Mouse (Mus musculus): ENCODE measurements around the gene Card19. TPM values are rescaled to one million over a fixed set of nuclear protein-coding genes. Genes with fewer than 3 reads are reported as not detected.

Card19 gene
- polyA plus RNA-seq, 1 experiment: 53.3 TPM

DNA sequence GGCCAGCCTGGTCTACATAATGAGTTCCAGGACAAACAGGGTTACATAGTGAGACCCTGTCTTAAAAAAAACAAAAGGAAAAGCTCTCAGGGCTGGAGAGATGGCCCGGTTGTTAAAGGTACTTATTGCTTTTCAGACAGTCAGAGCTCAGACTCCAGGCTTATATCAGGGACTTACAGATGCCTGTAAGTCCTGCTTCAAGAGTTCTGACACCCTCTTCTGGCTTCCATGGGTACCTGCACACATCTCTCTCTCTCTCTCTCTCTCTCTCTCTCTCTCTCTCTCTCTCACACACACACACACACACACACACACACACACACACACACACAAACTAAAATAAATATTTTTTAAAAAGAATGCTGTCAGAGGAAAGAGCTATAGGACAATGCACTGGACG lies 54.6 kb downstream of the Card19 start:
- Histone ChIP-seq H3K4me1 (ENCODE audit: control insufficient read depth, insufficient read depth, low read length) (peaks cover 4% of the 10 kb centered on the region), H3K27me3 (ENCODE audit: control insufficient read depth, insufficient read depth, low read length) (no peaks in the 10 kb centered on the region), H3K27ac (ENCODE audit: insufficient read depth, low read length) (no peak overlapping the region), H3K4me3 (replicated peaks; ENCODE audit: insufficient read depth, low read depth, low read length) (no peak overlapping the region)
- TF ChIP-seq POLR2A (IDR thresholded peaks at IDR 0.05; ENCODE audit: borderline replicate concordance, insufficient read depth, low read length) (no peak), CTCF (IDR thresholded peaks at IDR 0.05; ENCODE audit: borderline replicate concordance, insufficient read depth, low read depth, low read length) (no peak)
- WGBS: 83% methylated on average over 2 of the region's 2 CpGs
- no peak for DNase-seq

DNA sequence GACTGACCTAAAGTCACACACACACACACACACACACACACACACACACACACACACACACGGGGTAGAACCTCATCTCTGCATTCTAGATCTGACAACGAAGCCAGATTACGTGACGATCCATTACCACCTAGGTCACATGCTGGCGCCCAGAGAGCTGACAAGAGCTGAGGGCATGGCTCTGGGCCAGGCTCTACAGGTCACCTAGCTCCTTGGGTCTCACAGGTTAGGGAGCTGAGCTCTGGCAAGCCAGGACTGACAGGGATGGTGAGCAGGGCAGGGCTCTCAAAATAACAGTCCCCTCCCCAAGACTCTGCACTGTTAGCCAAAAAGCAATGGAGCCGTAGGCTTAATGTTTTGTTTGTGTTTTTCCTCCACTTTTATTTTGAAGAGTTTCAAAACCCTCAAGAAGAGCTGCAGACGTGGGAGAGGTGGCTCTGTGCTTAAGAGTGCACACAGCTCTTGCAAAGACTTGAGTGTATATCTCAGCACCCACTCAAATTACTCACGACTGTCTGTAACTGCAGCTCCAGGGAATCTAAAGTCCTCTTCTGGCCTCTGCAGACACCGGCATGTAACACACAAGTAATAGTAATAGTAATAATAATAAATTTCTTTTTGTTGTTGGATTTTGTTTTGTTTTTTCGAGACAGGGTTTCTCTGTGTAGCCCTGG lies 57.7 kb downstream of the Card19 start:
- Histone ChIP-seq H3K27ac (ENCODE audit: insufficient read depth, low read length) (no peak overlapping the region), H3K27me3 (ENCODE audit: control insufficient read depth, insufficient read depth, low read length) (no peaks in the 10 kb centered on the region), H3K4me3 (replicated peaks; ENCODE audit: insufficient read depth, low read depth, low read length) (no peak overlapping the region), H3K4me1 (ENCODE audit: control insufficient read depth, insufficient read depth, low read length) (peaks cover 4% of the 10 kb centered on the region)
- no peak for DNase-seq
- TF ChIP-seq POLR2A (IDR thresholded peaks at IDR 0.05; ENCODE audit: borderline replicate concordance, insufficient read depth, low read length): no peak
- no peak for TF ChIP-seq CTCF (IDR thresholded peaks at IDR 0.05; ENCODE audit: borderline replicate concordance, insufficient read depth, low read depth, low read length)
- 79% methylated on average over 10 of the region's 10 CpGs for WGBS

DNA sequence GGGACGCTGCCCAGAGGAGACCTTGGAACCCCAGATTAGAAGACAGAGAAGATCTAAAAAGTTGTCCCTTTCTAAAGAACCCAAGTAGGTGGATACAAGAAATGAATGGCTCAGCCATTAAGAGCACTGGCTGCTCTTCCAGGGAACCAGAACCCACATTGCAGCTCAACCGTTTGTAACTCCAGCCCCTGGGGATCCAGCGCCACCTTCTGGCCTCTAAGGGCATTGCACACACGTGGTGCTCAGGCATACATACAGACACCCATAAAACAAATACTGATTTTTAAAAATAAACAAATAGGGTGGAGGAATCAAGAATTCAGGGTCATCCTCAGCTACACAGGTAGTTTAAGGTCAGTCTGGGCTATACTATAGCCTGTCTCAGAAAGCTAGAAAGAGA lies 59.2 kb downstream of the Card19 start:
- Histone ChIP-seq H3K27ac (ENCODE audit: insufficient read depth, low read length) (no peak overlapping the region), H3K27me3 (ENCODE audit: control insufficient read depth, insufficient read depth, low read length) (no peaks in the 10 kb centered on the region), H3K4me1 (ENCODE audit: control insufficient read depth, insufficient read depth, low read length) (no peaks in the 10 kb centered on the region), H3K4me3 (replicated peaks; ENCODE audit: insufficient read depth, low read depth, low read length) (no peak overlapping the region)
- TF ChIP-seq CTCF (IDR thresholded peaks at IDR 0.05; ENCODE audit: borderline replicate concordance, insufficient read depth, low read depth, low read length): peak; percentile 23; the same call in 1 of the 2 replicates
- no peak for TF ChIP-seq POLR2A (IDR thresholded peaks at IDR 0.05; ENCODE audit: borderline replicate concordance, insufficient read depth, low read length)
- no peak for DNase-seq
- 78% methylated on average over 4 of the region's 4 CpGs for WGBS

DNA sequence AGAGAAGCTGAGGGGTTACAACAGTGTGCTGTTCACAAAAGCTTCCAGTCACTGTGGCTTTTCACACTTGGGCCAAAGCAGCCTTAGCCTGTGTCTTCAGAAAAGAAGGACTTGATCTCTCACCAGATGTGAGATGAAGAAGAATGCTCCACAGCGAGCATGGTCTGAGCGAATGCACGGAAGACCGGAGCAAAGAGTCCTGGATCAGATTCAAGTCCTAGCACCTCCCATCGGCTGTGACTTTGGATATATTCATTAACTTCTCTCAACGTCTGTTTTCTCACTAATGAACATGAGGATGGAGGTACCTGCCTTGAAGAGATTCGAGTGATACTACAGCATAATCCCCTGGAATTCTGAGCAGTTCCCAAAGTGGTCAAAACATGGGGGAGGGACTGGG lies 61.2 kb downstream of the Card19 start:
- Histone ChIP-seq H3K4me1 (ENCODE audit: control insufficient read depth, insufficient read depth, low read length) (no peaks in the 10 kb centered on the region), H3K4me3 (replicated peaks; ENCODE audit: insufficient read depth, low read depth, low read length) (no peak overlapping the region), H3K27me3 (ENCODE audit: control insufficient read depth, insufficient read depth, low read length) (no peaks in the 10 kb centered on the region), H3K27ac (ENCODE audit: insufficient read depth, low read length) (no peak overlapping the region)
- DNase-seq: no peak
- 48% methylated on average over 7 of the region's 7 CpGs for WGBS
- TF ChIP-seq POLR2A (IDR thresholded peaks at IDR 0.05; ENCODE audit: borderline replicate concordance, insufficient read depth, low read length) (no peak), CTCF (IDR thresholded peaks at IDR 0.05; ENCODE audit: borderline replicate concordance, insufficient read depth, low read depth, low read length) (no peak)

DNA sequence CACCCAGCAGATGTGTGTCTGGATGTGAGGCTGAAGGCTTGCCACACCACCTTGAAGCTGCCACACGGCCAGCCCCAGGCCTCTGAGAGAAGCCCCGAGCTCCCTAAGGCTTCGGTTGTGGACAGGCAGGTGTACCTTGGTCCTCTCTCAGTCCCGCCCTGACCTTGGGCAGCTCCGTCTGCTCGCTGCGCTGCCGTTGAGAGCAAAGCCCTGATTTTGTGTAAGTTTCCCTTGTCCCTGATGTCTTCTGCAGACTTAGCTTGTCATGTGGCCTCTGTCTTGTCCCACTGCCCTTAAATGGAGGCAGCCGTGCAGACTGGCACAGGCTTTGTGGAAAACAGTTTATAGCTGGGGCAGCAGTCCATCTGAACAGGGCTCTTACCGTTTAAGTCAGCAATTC lies 61.8 kb downstream of the Card19 start:
- Histone ChIP-seq H3K27ac (ENCODE audit: insufficient read depth, low read length) (no peak overlapping the region), H3K4me3 (replicated peaks; ENCODE audit: insufficient read depth, low read depth, low read length) (no peak overlapping the region), H3K4me1 (ENCODE audit: control insufficient read depth, insufficient read depth, low read length) (no peaks in the 10 kb centered on the region), H3K27me3 (ENCODE audit: control insufficient read depth, insufficient read depth, low read length) (no peaks in the 10 kb centered on the region)
- DNase-seq: no peak
- WGBS: 79% methylated on average over 10 of the region's 10 CpGs
- TF ChIP-seq POLR2A (IDR thresholded peaks at IDR 0.05; ENCODE audit: borderline replicate concordance, insufficient read depth, low read length) (no peak), CTCF (IDR thresholded peaks at IDR 0.05; ENCODE audit: borderline replicate concordance, insufficient read depth, low read depth, low read length) (no peak)

Other genes starting within 250 kb of the Card19 start
- 64.4 and 69.2 TPM in 2 replicates for gene Fam120a, start 248.0 kb downstream of the Card19 start, polyA plus RNA-seq (2012; rRNA removed)
- 73.2 and 78.3 TPM in 2 replicates for gene Wnk2, start 68.0 kb downstream of the Card19 start, polyA plus RNA-seq (2012; rRNA removed)
- gene Ninj1, start 28.6 kb downstream of the Card19 start, polyA plus RNA-seq (2012; rRNA removed): 87.5 and 91.1 TPM in 2 replicates
- gene Susd3, start 32.7 kb upstream of the Card19 start, polyA plus RNA-seq (2012; rRNA removed): 1.1 and 1.2 TPM in 2 replicates
- gene Fgd3, start 104.3 kb upstream of the Card19 start, polyA plus RNA-seq (2012; rRNA removed): 13.7 and 13.8 TPM in 2 replicates
- gene Bicd2, start 125.5 kb upstream of the Card19 start, polyA plus RNA-seq (2012; rRNA removed): 50.6 and 50.7 TPM in 2 replicates
- 11.3 and 12.8 TPM in 2 replicates for gene Ippk, start 205.2 kb upstream of the Card19 start, polyA plus RNA-seq (2012; rRNA removed)